Mouse (Mus musculus) regulatory T cell (primary cell): ENCODE measurements at regions not wholly inside any gene's neighbourhood (a gene's known extent, or its start where the extent isn't known, plus 50 kb on each side); places are given as distances from the start of the nearest gene placed in this dataset.
"Not testable (repeated sequence)": the region's sequence is repeated elsewhere in the genome, so short reads cannot be mapped to it uniquely, and the experiment has no call there.

Experiments
- in situ Hi-C: fragments of 300-600 bp; cut with MboI, MseI; formaldehyde crosslinking; loops from one replicate; pipeline ENCODE4 v1.15.1; 2025; ENCODE audit warnings: high pct_unique_total_duplicates

DNA sequence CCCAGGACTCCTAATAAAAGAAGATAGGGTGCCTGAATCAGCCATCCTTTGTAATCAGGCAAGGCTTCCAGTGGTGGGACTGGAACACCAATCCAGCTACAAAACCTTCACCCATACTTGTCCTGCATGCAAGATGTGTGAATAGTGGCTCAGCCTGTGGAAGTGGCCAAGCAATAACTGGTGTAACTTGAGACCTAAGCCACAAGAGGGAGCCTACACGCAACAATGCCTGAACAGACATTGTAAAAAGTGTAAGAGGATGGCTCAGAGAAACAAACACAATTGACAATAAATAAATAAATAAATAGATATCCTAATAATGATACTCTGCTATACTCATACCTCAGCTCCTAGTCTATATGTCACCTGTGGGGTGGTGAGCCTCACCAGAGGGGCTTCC, 781.5 kb upstream of the Cdh20 start:
- in situ Hi-C loops: loop anchor here (10.0 kb wide), 1 partner anchor 1902 kb away; no protein-coding TSS in a partner anchor

DNA sequence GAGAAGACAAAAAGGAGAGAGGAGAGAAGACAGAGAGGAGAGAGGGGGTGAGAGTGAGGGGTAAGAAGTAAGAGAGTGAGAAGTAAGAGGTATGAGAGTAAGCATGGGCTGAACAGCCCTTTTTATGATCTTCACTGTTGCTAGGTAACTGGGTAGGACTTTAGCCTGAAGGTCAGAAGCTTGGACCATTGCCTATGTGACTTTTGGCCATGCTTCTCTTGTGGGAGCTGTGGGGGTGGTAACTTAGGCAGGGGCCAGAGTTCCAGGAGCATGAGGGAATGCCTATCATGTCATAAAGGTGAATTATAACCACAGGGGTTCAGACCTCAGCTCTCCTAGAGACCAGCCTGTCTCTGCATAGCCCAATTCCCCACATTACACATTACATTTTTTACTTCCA, 765.4 kb upstream of the Cdh20 start:
- in situ Hi-C loops: not testable (repeated sequence)

DNA sequence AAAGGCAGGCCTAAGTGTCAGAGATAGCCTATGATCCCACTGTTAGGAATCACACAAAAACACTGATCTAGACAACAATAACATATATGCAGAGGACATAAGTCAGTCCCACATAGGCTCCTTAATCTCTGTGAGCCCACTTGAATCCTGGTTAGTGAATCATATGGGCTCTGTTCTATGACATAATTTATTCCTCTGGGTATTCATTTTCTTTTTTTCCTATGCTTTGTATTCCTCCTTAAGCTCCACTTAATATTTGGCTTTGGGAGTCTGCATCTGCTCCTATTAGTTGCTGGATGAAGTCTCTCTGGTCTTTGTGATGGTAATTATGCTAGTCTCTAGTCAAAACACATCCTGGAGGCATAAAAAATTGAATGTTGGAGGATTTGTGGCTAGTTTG, 738.7 kb upstream of the Cdh20 start:
- in situ Hi-C loops: no loop called here

DNA sequence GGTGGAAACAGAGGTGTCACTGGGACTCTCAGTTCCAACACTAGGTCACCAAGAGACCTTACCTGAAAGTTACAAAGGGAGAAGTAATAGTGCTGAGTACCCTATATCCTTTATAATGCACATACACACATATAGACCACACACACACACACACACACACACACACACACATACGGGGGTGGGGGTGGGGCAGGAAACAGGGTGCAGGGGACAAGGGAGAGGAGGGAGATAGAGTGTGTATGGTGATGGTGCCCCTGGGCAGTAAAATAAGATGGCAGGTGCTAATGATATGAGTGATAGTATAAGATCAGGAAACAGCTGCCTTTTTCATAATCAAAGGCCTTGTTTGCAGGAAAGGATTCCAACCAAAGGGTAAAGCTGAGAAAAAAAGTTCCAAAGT, 719.9 kb upstream of the Cdh20 start:
- in situ Hi-C loops: no loop called here

DNA sequence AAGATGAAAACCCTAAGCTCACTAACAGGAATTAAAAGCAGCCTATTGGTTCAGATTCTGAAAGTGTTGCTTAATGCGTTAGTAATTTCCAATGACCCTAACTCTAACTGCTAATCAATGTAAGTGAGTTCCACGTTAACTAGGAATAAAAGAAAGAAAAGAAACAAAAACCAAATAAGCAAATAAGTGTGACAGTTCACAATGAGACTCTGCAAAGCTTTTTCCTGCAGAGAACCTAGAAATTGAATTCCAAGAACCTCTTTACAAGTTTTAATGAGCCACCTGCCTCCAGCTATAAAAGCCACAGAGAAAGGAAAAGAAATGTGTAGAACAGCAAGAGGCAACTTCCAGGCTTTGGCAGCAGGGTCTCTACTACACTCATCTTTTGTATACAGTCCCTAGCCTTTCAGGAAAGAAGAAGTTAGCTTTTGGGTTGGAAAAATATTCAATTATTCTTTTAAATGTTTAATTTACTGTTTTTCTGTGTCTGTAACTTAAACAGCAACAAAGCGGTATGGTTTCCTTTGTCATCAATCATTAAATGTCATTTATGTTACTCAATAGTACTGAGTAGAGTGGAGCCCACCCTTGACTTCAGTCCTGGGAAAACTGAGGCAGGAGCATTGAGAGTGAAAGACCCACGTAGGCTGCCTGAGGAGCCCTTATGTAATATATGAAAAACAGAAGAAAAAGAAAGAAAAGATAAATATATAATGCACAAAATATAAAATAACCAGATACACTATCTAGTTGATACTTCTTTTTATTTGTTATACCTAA, 719.0 kb upstream of the Cdh20 start:
- in situ Hi-C loops: no loop called here
